Mouse (Mus musculus) hindbrain, embryonic 11.5 days (tissue): Measurements from ENCODE around the gene Fscn1. TPM values are rescaled to one million over a fixed set of nuclear protein-coding genes. Genes with fewer than 3 reads are reported as not detected.

ENCODE experiments used
- ATAC-seq: fragments of 200-750 bp; cut with Nextera tagmentation; 2 replicates; pipeline ENCODE4 v1.8.0; 2017; ENCODE audit warnings: mild to moderate bottlenecking, moderate TSS enrichment, moderate library complexity; ENCODE audit not compliant: low FRiP score
- DNase-seq: peaks from one replicate; pipeline ENCODE4 v3.0.0-alpha.2; 2015; ENCODE audit warnings: low spot score
- H3K27ac ChIP-seq: fragments of 300-500 bp; sonication (generic); 2 replicates; pipeline ENCODE4 v1.5.1; 2014; ENCODE audit warnings: mild to moderate bottlenecking, low read depth, low read length
- H3K27me3 ChIP-seq: fragments of 300-500 bp; sonication (generic); 2 replicates; pipeline ENCODE4 v1.6.1; 2014; ENCODE audit warnings: mild to moderate bottlenecking, low read length, moderate library complexity, mixed read lengths; ENCODE audit not compliant: control insufficient read depth, insufficient read depth
- H3K36me3 ChIP-seq: fragments of 300-500 bp; sonication (generic); 2 replicates; pipeline ENCODE4 v1.6.1; 2014; ENCODE audit warnings: mild to moderate bottlenecking, low read length, moderate library complexity, mixed read lengths; ENCODE audit not compliant: control insufficient read depth, insufficient read depth
- H3K4me1 ChIP-seq: fragments of 300-500 bp; sonication (generic); replicated peaks from 2 replicates; pipeline ENCODE4 v1.6.1; 2014; ENCODE audit warnings: low read length, mixed read lengths; ENCODE audit not compliant: control insufficient read depth, insufficient read depth
- H3K4me2 ChIP-seq: fragments of 300-500 bp; sonication (generic); replicated peaks from 2 replicates; pipeline ENCODE4 v1.6.1; 2014; ENCODE audit warnings: mild to moderate bottlenecking, low read depth, low read length
- H3K4me3 ChIP-seq: fragments of 300-500 bp; sonication (generic); 2 replicates; pipeline ENCODE4 v1.5.1; 2014; ENCODE audit warnings: low read depth, low read length
- H3K9ac ChIP-seq: fragments of 300-500 bp; sonication (generic); 2 replicates; pipeline ENCODE4 v1.6.1; 2014; ENCODE audit warnings: low read depth, low read length
- H3K9me3 ChIP-seq: fragments of 300-500 bp; sonication (generic); 2 replicates; pipeline ENCODE4 v1.6.1; 2016; ENCODE audit warnings: low read length; ENCODE audit not compliant: control insufficient read depth
- WGBS: fragments of 180-500 bp; shearing (Covaris S2); extraction: QIAGEN DNeasy Blood & Tissue Kit; methylation state at CpG from one replicate; pipeline ENCODE4 v1.1.7; 2014; 5-methylcytosine and 5-hydroxymethylcytosine counted together
- polyA plus RNA-seq: library from polyadenylated mRNA; unstranded; fragments of >200 nt; fragmentation: Nextera tagmentation; extraction: Ambion mirVana; gene quantifications from 2 replicates; pipeline ENCODE4 v1.2.1, GENCODE M21; 2014

Fscn1 gene
- polyA plus RNA-seq, 1 experiment from 2014 or later, result 570 TPM

DNA sequence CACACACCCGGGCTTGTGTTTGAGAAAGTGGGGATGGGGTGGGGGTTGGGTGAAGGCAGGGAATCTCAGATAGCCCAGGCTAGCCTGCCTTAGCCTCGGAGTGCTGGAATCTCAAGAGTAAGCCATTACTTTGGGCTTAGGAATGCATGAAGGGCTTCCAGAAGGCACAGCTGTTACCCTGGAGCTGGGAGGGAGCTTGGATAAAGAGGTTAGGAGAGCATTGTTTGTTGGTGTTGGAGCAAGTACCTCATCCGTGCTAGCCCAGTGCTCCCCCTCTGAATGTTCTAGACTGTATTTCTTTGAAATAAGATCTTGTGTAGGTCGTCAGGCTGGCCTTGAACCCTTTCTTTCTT is 30.8 kb upstream of the Fscn1 start:
- DNase-seq (no peak), ATAC-seq (no peak)
- H3K4me2 ChIP-seq, result peak overlapping the region; percentile 54
- peak overlapping the region; percentile 26 for H3K4me3 ChIP-seq
- 20% methylated on average over 4 of the region's 4 CpGs for WGBS
- H3K4me1 ChIP-seq, result peaks cover 2% of the 10 kb centered on the region; the same call in 1 of the 2 replicates
- H3K9me3 ChIP-seq, result no peaks in the 10 kb centered on the region
- H3K9ac ChIP-seq, result peak overlapping the region; percentile 56
- no peaks in the 10 kb centered on the region; the same call in 1 of the 2 replicates for H3K27me3 ChIP-seq
- no peaks in the 10 kb centered on the region for H3K36me3 ChIP-seq
- H3K27ac ChIP-seq, result no peak overlapping the region

DNA sequence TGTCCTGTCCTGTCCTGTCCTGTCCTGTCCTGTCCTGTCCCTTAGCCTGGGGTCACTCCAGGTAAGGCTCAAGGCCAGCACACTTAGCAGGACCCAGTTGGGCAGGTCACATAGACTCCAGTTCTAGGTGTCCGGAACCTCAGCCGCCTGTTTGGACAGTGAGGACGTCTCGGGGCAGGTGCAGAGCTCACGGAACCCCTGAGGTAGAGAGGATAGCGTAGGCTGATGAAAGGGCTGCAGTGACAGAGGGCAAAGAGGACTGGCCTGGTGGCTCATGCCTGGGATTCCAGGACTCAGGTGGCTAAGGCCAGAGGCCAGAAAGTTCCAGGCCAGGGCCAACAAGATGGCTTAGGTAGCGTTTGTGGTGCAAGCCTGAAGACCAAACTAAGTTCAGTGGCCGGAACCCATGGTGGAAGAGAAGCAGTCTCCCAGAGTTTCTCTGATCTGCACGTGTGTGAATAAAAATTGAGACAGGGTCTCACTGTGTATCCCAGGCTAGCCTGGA is 28.9 kb upstream of the Fscn1 start:
- WGBS, result 86% methylated on average over 9 of the region's 9 CpGs
- Histone ChIP-seq H3K4me1 (peaks cover 4% of the 10 kb centered on the region; the same call in 1 of the 2 replicates), H3K4me3 (no peak overlapping the region), H3K36me3 (no peaks in the 10 kb centered on the region), H3K9me3 (no peaks in the 10 kb centered on the region), H3K27me3 (no peaks in the 10 kb centered on the region; the same call in 1 of the 2 replicates), H3K9ac (no peak overlapping the region), H3K4me2 (no peak overlapping the region), H3K27ac (no peak overlapping the region)
- DNase-seq (no peak), ATAC-seq (no peak)

GRCm38 (mm10) chr5:142932084-142932685 is 28.0 kb upstream of the Fscn1 start:
- H3K4me2 ChIP-seq, result no peak overlapping the region
- no peak overlapping the region for H3K9ac ChIP-seq
- H3K4me1 ChIP-seq, result peaks cover 4% of the 10 kb centered on the region; the same call in 1 of the 2 replicates
- H3K9me3 ChIP-seq, result no peaks in the 10 kb centered on the region
- H3K36me3 ChIP-seq, result no peaks in the 10 kb centered on the region
- H3K4me3 ChIP-seq, result no peak overlapping the region
- H3K27me3 ChIP-seq, result no peaks in the 10 kb centered on the region; the same call in 1 of the 2 replicates
- DNase-seq (peak; percentile 83), ATAC-seq (peak; percentile 30; the same call in 1 of the 2 replicates)
- no peak overlapping the region for H3K27ac ChIP-seq
- 35% methylated on average over 9 of the region's 9 CpGs for WGBS

GRCm38 (mm10) chr5:142932731-142933130 is 27.4 kb upstream of the Fscn1 start:
- no peaks in the 10 kb centered on the region; the same call in 1 of the 2 replicates for H3K27me3 ChIP-seq
- DNase-seq (no peak), ATAC-seq (no peak)
- H3K9ac ChIP-seq, result no peak overlapping the region
- no peaks in the 10 kb centered on the region for H3K9me3 ChIP-seq
- no peak overlapping the region for H3K4me3 ChIP-seq
- no peak overlapping the region for H3K4me2 ChIP-seq
- no peak overlapping the region for H3K27ac ChIP-seq
- H3K4me1 ChIP-seq, result peaks cover 4% of the 10 kb centered on the region; the same call in 1 of the 2 replicates
- H3K36me3 ChIP-seq, result no peaks in the 10 kb centered on the region
- 80% methylated on average over 8 of the region's 8 CpGs for WGBS

- DNase-seq (peak; percentile 90), ATAC-seq (peak; percentile 75)
- no peak overlapping the region for H3K4me3 ChIP-seq
- no peaks in the 10 kb centered on the region for H3K27me3 ChIP-seq
- 19% methylated on average over 13 of the region's 13 CpGs for WGBS
- no peak overlapping the region for H3K27ac ChIP-seq
- H3K9me3 ChIP-seq, result no peaks in the 10 kb centered on the region
- no peaks in the 10 kb centered on the region for H3K36me3 ChIP-seq
- 0 out of 2 replicates have a peak, but pooled peaks cover 4% of the 10 kb centered on the region for H3K4me1 ChIP-seq
- H3K9ac ChIP-seq, result peak overlapping the region; percentile 20; the same call in 1 of the 2 replicates
- peak overlapping the region; percentile 9 for H3K4me2 ChIP-seq
These were observed 24.4 kb upstream of the Fscn1 start for GRCm38 (mm10) chr5:142935642-142936335.

DNA sequence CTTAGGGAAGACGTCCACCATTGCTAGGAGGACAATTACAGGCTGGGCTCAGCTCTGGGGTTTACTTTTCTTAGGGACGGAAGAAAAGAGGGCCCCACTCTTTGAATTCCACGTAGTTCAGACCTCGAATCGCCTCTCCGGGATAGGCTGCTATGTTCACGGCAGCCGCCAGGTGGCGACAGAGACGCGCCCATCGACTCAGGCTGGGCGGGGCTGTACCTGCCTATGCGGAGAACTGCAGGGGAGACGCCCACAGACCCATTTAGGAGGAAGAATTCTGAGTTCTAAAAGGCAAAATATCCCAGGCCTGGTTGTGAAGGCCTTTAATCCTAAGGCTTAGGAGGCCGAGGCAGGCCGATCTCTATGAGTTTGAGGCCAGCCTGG is 23.8 kb upstream of the Fscn1 start:
- Histone ChIP-seq H3K27ac (no peak overlapping the region), H3K4me1 (0 out of 2 replicates have a peak, but pooled peaks cover 4% of the 10 kb centered on the region), H3K4me3 (no peak overlapping the region), H3K9me3 (no peaks in the 10 kb centered on the region), H3K27me3 (no peaks in the 10 kb centered on the region), H3K36me3 (no peaks in the 10 kb centered on the region), H3K9ac (peak overlapping the region; percentile 20; the same call in 1 of the 2 replicates), H3K4me2 (peak overlapping the region; percentile 9)
- peak; percentile 93 for DNase-seq
- peak; percentile 36; the same call in 1 of the 2 replicates for ATAC-seq
- WGBS, result 3% methylated on average over 17 of the region's 17 CpGs

GRCm38 (mm10) chr5:142937956-142938727 is 22.0 kb upstream of the Fscn1 start:
- Histone ChIP-seq H3K4me2 (no peak overlapping the region), H3K4me1 (0 out of 2 replicates have a peak, but pooled peaks cover 4% of the 10 kb centered on the region), H3K9me3 (no peaks in the 10 kb centered on the region), H3K36me3 (no peaks in the 10 kb centered on the region), H3K27me3 (no peaks in the 10 kb centered on the region), H3K9ac (no peak overlapping the region), H3K4me3 (no peak overlapping the region), H3K27ac (no peak overlapping the region)
- no peak for ATAC-seq
- DNase-seq, result peak; percentile 40
- 37% methylated on average over 19 of the region's 19 CpGs for WGBS

- no peaks in the 10 kb centered on the region for H3K36me3 ChIP-seq
These were observed 19.8 kb upstream of the Fscn1 start for GRCm38 (mm10) chr5:142940393-142940792.

More at GRCm38 (mm10) chr5:142940393-142940792, 19.8 kb upstream of the Fscn1 start:
- ATAC-seq, result no peak
- WGBS, result 65% methylated on average over 2 of the region's 2 CpGs
- Histone ChIP-seq H3K4me3 (no peak overlapping the region), H3K9ac (no peak overlapping the region), H3K9me3 (no peaks in the 10 kb centered on the region), H3K4me2 (no peak overlapping the region), H3K4me1 (0 out of 2 replicates have a peak, but pooled peaks cover 4% of the 10 kb centered on the region), H3K27me3 (no peaks in the 10 kb centered on the region), H3K27ac (no peak overlapping the region)
- no peak for DNase-seq
